Mouse (Mus musculus) bone marrow, adult 2 months (tissue): ENCODE results near the gene Fig4. TPM values are rescaled to one million over a fixed set of nuclear protein-coding genes. Genes with fewer than 3 reads are reported as not detected.

Source experiments
- H3K27ac ChIP-seq: fragments of 200-500 bp; 2 replicates; pipeline ENCODE4 v1.5.1; 2012; ENCODE audit warnings: low read depth, mild to moderate bottlenecking, control low read depth, inconsistent platforms, low read length; ENCODE audit not compliant: control insufficient read depth, poor library complexity, insufficient read depth
- H3K4me1 ChIP-seq: fragments of 200-500 bp; 2 replicates; pipeline ENCODE4 v1.6.1; 2011; ENCODE audit warnings: low read length; ENCODE audit not compliant: control insufficient read depth, insufficient read depth
- H3K4me3 ChIP-seq: fragments of 200-500 bp; replicated peaks from 2 replicates; pipeline ENCODE3; 2011; ENCODE audit warnings: mild to moderate bottlenecking, low read depth, low read length, control low read depth; ENCODE audit not compliant: control insufficient read depth
- CTCF ChIP-seq: fragments of 200-500 bp; IDR thresholded peaks from 2 replicates; pipeline ENCODE4 v1.5.1; 2011; ENCODE audit warnings: low read length, control low read depth; ENCODE audit not compliant: control insufficient read depth, insufficient read depth
- POLR2A ChIP-seq: fragments of 200-500 bp; IDR thresholded peaks from 2 replicates; pipeline ENCODE4 v1.6.1; 2011; ENCODE audit warnings: low read depth, mild to moderate bottlenecking, control low read depth, low read length, borderline replicate concordance; ENCODE audit not compliant: control insufficient read depth
- WGBS: fragments of 180-500 bp; shearing (Covaris S2); methylation state at CpG from one replicate; pipeline ENCODE4 v1.1.7; 2018; 5-methylcytosine and 5-hydroxymethylcytosine counted together
- polyA plus RNA-seq: library from polyadenylated mRNA; stranded (reverse); fragments of >200 nt; gene quantifications from 2 replicates; pipeline ENCODE4 v1.2.4, GENCODE M21; 2011; ENCODE audit warnings: low replicate concordance; ENCODE audit not compliant: missing spikeins, insufficient read depth, insufficient read length

Fig4 gene
- polyA plus RNA-seq, 1 experiment, result 6.4 TPM

DNA sequence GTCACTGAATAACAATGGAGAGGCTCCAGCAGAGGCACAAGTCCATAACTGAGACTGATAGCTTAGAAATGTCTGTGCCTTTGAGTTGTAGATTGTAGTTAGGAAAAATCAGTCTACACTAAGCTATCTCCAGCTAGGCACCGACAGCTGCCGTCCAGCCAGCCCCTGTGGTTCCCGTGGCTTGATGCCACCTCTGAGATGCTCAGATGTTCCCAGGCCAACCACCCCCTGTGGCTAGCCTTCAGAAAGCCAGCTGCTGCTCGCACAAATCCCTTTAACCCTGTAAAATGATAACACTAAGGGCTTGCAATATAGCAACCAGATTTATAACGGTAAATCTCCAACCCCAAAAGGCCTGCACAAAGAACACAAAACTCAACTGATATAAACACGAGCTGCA, 22.9 kb downstream of the Fig4 start:
- TF ChIP-seq CTCF, result no peak
- no peak for TF ChIP-seq POLR2A
- WGBS, result 63% methylated on average over 6 of the region's 6 CpGs
- Histone ChIP-seq H3K27ac (no peak overlapping the region), H3K4me1 (no peaks in the 10 kb centered on the region; the same call in 1 of the 2 replicates), H3K4me3 (no peak overlapping the region)

DNA sequence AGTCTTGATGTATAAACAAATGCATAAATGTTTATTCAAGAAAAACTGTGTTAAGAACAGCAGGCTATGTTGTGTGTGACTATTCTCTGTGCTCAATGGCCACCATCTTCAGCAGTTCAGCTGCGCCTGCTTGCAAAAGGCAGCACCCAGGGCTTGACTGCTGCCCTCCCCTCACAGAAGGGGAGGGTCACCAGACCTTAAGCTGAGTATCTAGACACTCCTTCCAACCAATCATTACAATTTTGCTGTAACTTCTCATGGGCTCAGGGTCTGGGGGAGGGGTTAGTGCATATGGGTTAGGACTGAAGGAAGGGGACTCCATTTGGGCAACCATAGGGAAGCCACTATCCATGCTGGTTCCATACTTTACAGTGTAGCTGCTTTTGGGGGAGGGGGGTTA, 24.3 kb downstream of the Fig4 start:
- no peak overlapping the region for H3K27ac ChIP-seq
- no peak overlapping the region for H3K4me3 ChIP-seq
- WGBS, result 91% methylated on average over 1 of the region's 1 CpGs
- no peaks in the 10 kb centered on the region; the same call in 1 of the 2 replicates for H3K4me1 ChIP-seq
- TF ChIP-seq CTCF (no peak), POLR2A (no peak)

DNA sequence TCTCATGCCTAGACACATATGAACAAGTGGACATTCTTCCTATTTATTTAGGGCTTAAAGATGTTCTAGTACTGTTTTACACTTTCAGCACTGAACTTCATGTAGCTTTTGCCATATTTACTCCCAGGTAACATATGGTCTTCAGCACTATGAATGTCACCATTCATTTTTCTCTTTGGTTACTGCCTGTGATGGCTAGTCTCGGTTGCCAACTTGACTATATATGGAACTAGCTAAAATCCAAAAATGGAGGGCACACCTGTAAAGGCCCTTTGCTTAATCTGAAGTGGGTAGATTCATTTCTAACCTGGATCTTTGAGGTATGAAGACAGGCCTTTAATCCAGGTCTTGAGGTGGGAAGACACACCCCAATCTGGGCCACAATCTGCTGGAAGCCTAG, 28.2 kb downstream of the Fig4 start:
- WGBS, result 82% methylated on average over 1 of the region's 1 CpGs
- Histone ChIP-seq H3K4me3 (no peak overlapping the region), H3K27ac (no peak overlapping the region), H3K4me1 (no peaks in the 10 kb centered on the region)
- TF ChIP-seq POLR2A, result no peak
- TF ChIP-seq CTCF, result no peak

DNA sequence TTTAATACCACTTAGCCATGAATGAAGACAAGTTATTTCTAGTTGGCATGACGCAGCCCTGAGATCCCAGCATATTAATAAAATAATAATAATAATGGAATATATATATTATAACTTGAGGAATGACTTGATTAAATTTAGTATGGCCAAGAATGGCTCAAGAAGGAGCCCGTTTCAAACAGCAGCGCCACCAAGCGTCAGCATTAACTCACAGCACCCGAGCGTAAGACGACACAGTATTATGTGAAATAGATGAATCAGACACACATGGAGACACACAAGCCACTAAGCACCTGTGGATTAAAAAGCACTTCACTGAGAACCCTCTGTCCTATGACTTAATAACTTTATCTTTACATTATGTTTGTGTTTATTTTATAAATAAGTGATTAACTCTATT, 31.2 kb downstream of the Fig4 start:
- no peak for TF ChIP-seq POLR2A
- TF ChIP-seq CTCF, result peak; percentile 29; the same call in 1 of the 2 replicates
- 83% methylated on average over 7 of the region's 7 CpGs for WGBS
- Histone ChIP-seq H3K27ac (no peak overlapping the region), H3K4me3 (no peak overlapping the region), H3K4me1 (no peaks in the 10 kb centered on the region)

DNA sequence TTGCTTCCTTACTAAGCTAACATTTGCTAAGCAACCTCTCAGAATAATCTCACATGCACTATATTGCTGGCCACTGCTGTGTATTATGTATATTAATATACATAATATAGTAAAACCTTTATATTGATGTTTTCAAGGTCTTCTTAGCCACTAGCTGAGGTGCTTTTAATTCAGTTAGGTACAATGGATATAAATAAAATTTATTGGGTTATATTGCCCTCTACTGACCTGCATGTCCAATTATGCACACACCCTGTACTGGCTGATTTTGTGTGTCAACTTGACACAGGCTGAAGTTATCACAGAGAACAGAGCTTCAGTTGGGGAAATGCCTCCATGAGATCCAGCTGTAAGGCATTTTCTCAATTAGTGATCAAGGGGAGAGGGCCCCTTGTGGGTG, 41.2 kb downstream of the Fig4 start:
- Histone ChIP-seq H3K4me3 (no peak overlapping the region), H3K4me1 (no peaks in the 10 kb centered on the region), H3K27ac (no peak overlapping the region)
- TF ChIP-seq POLR2A (no peak), CTCF (no peak)

DNA sequence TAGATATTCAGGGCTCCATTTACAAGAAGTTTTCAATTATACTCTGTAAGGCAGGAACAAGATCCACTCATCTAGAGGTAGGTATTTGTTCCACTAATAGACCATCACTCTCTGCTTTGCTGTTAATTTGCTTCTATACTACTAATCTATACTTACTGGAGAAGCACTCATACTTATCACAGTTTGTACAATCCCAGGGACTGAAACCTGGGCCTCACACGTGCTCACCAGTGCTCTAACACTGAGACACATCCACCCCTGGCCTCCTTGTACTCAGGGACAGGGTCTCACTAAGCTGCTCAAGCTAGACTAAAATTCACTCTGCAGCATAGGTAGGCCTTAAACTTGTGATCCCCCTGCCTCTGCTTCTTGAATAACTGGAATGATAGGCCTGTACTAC, 41.8 kb downstream of the Fig4 start:
- no peak overlapping the region for H3K27ac ChIP-seq
- WGBS, result 67% methylated on average over 1 of the region's 1 CpGs
- no peak for TF ChIP-seq CTCF
- no peak for TF ChIP-seq POLR2A
- no peak overlapping the region for H3K4me3 ChIP-seq
- H3K4me1 ChIP-seq, result no peaks in the 10 kb centered on the region

DNA sequence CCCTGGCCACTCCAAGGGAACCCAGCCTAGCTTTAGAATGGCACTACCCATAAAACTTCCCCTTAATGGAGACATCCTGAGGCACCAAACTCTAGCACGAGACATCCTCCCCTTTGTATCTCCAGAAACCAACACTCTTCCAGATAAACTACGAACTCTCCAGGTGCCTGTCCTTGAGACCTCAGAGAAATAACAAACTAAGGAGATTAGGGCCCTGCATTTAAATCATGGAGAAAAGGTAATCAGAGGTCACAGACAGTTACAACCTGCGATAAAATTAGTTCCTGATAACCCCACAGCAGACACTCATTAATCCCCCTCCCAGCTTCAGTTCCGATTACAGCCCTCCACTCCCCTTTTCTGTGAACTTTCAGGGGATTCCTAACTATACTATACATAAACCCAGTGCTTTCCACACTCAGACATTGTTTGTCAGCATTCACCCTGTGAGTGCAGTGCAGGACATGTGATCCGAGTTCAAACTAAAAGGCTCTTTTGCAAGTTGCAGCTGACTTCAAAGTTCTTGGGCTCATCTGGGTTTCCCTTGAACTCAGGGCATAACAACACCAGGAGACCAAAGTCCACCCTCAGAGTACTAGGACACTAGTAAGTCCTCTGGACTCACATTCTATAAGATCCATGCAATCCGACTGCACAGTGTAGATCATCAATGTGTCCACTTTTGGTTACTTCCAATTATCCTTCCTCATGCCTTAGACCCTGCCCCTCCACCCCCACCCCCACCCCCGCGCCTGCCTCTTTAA, 42.6 kb downstream of the Fig4 start:
- no peak overlapping the region for H3K27ac ChIP-seq
- H3K4me3 ChIP-seq, result no peak overlapping the region
- no peak for TF ChIP-seq POLR2A
- no peak for TF ChIP-seq CTCF
- no peaks in the 10 kb centered on the region for H3K4me1 ChIP-seq
- 68% methylated on average over 8 of the region's 8 CpGs for WGBS

DNA sequence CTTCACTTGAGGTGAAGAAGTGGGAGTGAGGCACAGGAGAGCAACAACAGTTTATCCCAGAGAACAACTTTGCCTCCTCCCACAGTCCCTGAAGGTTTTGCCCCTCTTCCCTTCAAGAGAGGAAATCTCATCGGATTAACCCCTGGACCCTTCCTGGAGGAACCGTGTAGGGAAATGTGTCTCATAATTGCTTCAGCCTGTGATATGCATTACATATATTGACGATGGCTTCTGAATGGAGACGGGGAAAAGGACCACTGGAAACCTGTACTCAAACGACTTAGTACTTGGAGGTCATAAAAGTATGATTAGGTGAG, 52.4 kb downstream of the Fig4 start:
- Histone ChIP-seq H3K4me1 (no peaks in the 10 kb centered on the region; the same call in 1 of the 2 replicates), H3K27ac (no peak overlapping the region), H3K4me3 (no peak overlapping the region)
- WGBS, result 88% methylated on average over 5 of the region's 5 CpGs
- TF ChIP-seq POLR2A, result no peak
- TF ChIP-seq CTCF, result no peak

DNA sequence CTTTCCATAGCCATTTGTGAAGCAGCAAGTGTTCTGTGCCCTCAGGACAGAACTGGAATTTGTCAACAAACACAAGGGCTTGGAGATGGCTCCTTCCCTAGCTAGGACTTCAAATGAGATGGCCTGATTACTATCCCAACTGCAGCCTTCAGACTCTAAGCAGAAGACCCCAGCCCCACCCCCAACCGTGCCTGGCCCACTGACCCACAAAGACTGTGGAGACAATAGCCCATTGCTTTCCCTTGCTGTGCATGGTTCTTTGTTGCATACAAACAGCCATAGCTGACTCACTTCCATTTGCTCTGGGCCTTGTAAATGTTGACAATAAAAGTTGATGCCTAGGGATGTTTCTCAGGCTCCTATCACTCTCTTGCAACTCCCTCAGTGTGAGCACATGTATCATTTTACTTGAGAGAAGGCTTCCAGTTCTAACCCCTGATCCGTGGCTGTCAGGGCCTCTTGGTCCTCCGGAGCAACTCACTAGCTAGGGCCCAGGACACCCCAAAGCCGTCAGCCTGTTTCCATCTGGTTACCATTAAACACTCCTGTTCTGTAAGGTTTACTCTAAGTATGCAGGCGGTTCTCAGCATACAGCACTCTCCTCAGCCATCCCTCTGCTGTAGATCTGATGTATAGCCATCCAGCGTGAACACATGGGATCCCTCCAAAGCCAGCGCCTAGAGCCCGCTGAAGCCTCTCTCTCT, 52.9 kb downstream of the Fig4 start:
- Histone ChIP-seq H3K4me3 (no peak overlapping the region), H3K4me1 (no peaks in the 10 kb centered on the region; the same call in 1 of the 2 replicates), H3K27ac (no peak overlapping the region)
- no peak for TF ChIP-seq CTCF
- WGBS, result 90% methylated on average over 8 of the region's 8 CpGs
